Mouse (Mus musculus) CH12.LX (cell line): ENCODE results near the gene Baat. TPM values are rescaled to one million over a fixed set of nuclear protein-coding genes. Genes with fewer than 3 reads are reported as not detected.

ENCODE experiments used
- DNase-seq: peaks from one replicate; pipeline ENCODE4 v3.0.0-alpha.2; 2013; ENCODE audit errors: extremely low read depth
- H3K27ac ChIP-seq: 2 replicates; pipeline ENCODE4 v1.5.1; 2012; ENCODE audit warnings: low read depth, mild to moderate bottlenecking, control low read depth, moderate library complexity; ENCODE audit not compliant: insufficient read depth
- H3K27me3 ChIP-seq: replicated peaks from 2 replicates; pipeline ENCODE3; 2012; ENCODE audit warnings: inconsistent platforms
- H3K36me3 ChIP-seq, 2 experiments: replicated peaks in 1 of 2; 2 replicates each; pipeline versions ENCODE3 to v1.6.1; 2012; ENCODE audit warnings: inconsistent platforms in 1 of 2, low read length in 1 of 2, mild to moderate bottlenecking in 1 of 2, mixed read lengths in 1 of 2, moderate library complexity in 1 of 2; ENCODE audit not compliant: control insufficient read depth in 1 of 2, insufficient read depth in 1 of 2
- H3K4me1 ChIP-seq, 2 experiments: 2 replicates each; pipeline ENCODE4 v1.6.1; 2012; ENCODE audit warnings: inconsistent platforms in 1 of 2, moderate library complexity in 1 of 2; ENCODE audit not compliant: insufficient read depth in 2 of 2, control insufficient read depth in 1 of 2
- H3K4me2 ChIP-seq: 2 replicates; pipeline ENCODE4 v1.6.1; 2012; ENCODE audit warnings: low read depth, mild to moderate bottlenecking, control low read depth; ENCODE audit not compliant: poor library complexity, insufficient read depth, severe bottlenecking
- H3K4me3 ChIP-seq, 3 experiments: fragments of 150-350 bp in 1 of 3; sonication (generic) in 1 of 3; replicated peaks in 1 of 3; 2 replicates each; pipeline versions ENCODE3 to v1.5.1; 2011 to 2012; ENCODE audit warnings: low read depth in 2 of 3, low read length in 2 of 3, mild to moderate bottlenecking in 2 of 3, moderate library complexity in 2 of 3, control low read depth in 1 of 3, improper control_type of control experiment in 1 of 3, inconsistent platforms in 1 of 3, mixed read lengths in 1 of 3; ENCODE audit not compliant: poor library complexity in 1 of 3
- H3K79me2 ChIP-seq: replicated peaks from 2 replicates; pipeline ENCODE4 v1.6.1; 2012; ENCODE audit warnings: mild to moderate bottlenecking, moderate library complexity; ENCODE audit not compliant: control insufficient read depth, poor library complexity, insufficient read depth, severe bottlenecking; ENCODE audit errors: extremely low read depth
- H3K9ac ChIP-seq: 2 replicates; pipeline ENCODE4 v1.6.1; 2012; ENCODE audit warnings: low read depth, mild to moderate bottlenecking, control low read depth, moderate library complexity; ENCODE audit not compliant: insufficient read depth
- H3K9me3 ChIP-seq: replicated peaks from 2 replicates; pipeline ENCODE3; 2012; ENCODE audit warnings: low read length, inconsistent platforms, mixed read lengths
- CTCF ChIP-seq, 2 experiments: IDR thresholded peaks in 1 of 2; conservative IDR thresholded peaks in 1 of 2; 2 replicates each; pipeline ENCODE4 v1.5.1; 2011 to 2012; ENCODE audit warnings: low read depth in 2 of 2, low read length in 2 of 2, improper control_type of control experiment in 1 of 2, inconsistent platforms in 1 of 2, mild to moderate bottlenecking in 1 of 2, moderate library complexity in 1 of 2
- ELF1 ChIP-seq: IDR thresholded peaks from 2 replicates; pipeline ENCODE4 v1.6.1; 2014; ENCODE audit warnings: low read depth, mild to moderate bottlenecking, inconsistent platforms, low read length, improper control_type of control experiment
- MAFK ChIP-seq: IDR thresholded peaks from 2 replicates; pipeline ENCODE4 v1.6.1; 2011; ENCODE audit warnings: low read length, improper control_type of control experiment; ENCODE audit not compliant: insufficient replicate concordance
- MAX ChIP-seq: IDR thresholded peaks from 2 replicates; pipeline ENCODE4 v1.6.1; 2011; ENCODE audit warnings: low read length, improper control_type of control experiment
- MEF2A ChIP-seq: IDR thresholded peaks from 2 replicates; pipeline ENCODE4 v1.6.1; 2014; ENCODE audit warnings: low read depth, mild to moderate bottlenecking, inconsistent platforms, low read length, improper control_type of control experiment, borderline replicate concordance
- MYC ChIP-seq: IDR thresholded peaks from 2 replicates; pipeline ENCODE4 v1.6.1; 2011; ENCODE audit warnings: low read depth, mild to moderate bottlenecking, improper control_type of control experiment, low read length
- PAX5 ChIP-seq: IDR thresholded peaks from 2 replicates; pipeline ENCODE4 v1.6.1; 2012; ENCODE audit warnings: low read length, inconsistent platforms, mixed read lengths
- POLR2A ChIP-seq: IDR thresholded peaks from 2 replicates; pipeline ENCODE4 v1.6.1; 2011; ENCODE audit warnings: low read depth, mild to moderate bottlenecking, improper control_type of control experiment, low read length
- POLR2AphosphoS2 ChIP-seq: IDR thresholded peaks from 2 replicates; pipeline ENCODE4 v1.6.1; 2011; ENCODE audit warnings: low read depth, low read length, improper control_type of control experiment
- RCOR1 ChIP-seq: conservative IDR thresholded peaks from 2 replicates; pipeline ENCODE4 v1.6.1; 2012; ENCODE audit warnings: low read depth, mild to moderate bottlenecking, inconsistent platforms, low read length, improper control_type of control experiment
- USF2 ChIP-seq: conservative IDR thresholded peaks from 2 replicates; pipeline ENCODE4 v1.6.1; 2011; ENCODE audit warnings: low read depth, low read length, improper control_type of control experiment
- ZMIZ1 ChIP-seq: IDR thresholded peaks from 2 replicates; pipeline ENCODE4 v1.6.1; 2012; ENCODE audit warnings: low read depth, mild to moderate bottlenecking, inconsistent platforms, low read length, improper control_type of control experiment
- ZNF384 ChIP-seq: IDR thresholded peaks from 2 replicates; pipeline ENCODE4 v1.6.1; 2012; ENCODE audit warnings: low read depth, low read length, improper control_type of control experiment, inconsistent platforms
- dilution Hi-C: fragments of 300-500 bp; cut with MboI; formaldehyde crosslinking; loops from 2 replicates; pipeline ENCODE4 v1.14.3; 2020; ENCODE audit warnings: low sequenced_read_pairs; ENCODE audit not compliant: extremely low pct_unique_long_range_greater_than_20kb, extremely low pct_ligation_motif_present
- in situ Hi-C: fragments of 300-500 bp; cut with MboI; formaldehyde crosslinking; loops from 3 replicates; pipeline ENCODE4 v1.14.3; 2019; ENCODE audit warnings: low sequenced_read_pairs, low pct_ligation_motif_present, low pct_unique_long_range_greater_than_20kb, mixed read lengths
- polyA plus RNA-seq: library from polyadenylated mRNA; unstranded; fragments of >175 nt; gene quantifications from 2 replicates; pipeline ENCODE4 v1.2.1, GENCODE M21; 2012; ENCODE audit warnings: low read depth; ENCODE audit not compliant: insufficient read length
- total RNA-seq, 2 experiments: library from RNA; depleted of rRNA; stranded (reverse); fragments of 300-350 nt in 1 of 2; fragments of >200 nt in 1 of 2; gene quantifications; 2 replicates each; pipeline ENCODE4 v1.2.3; 2012 to 2014

Baat gene
- total and polyA plus RNA-seq, 3 experiments: 0.04 to 0.19 TPM; not detected in 1

- H3K36me3 ChIP-seq: no peaks in the 10 kb centered on the region
- no peaks in the 10 kb centered on the region for H3K9me3 ChIP-seq
- no peak overlapping the region for H3K9ac ChIP-seq
- H3K27me3 ChIP-seq: no peaks in the 10 kb centered on the region
- TF ChIP-seq ZMIZ1 (no peak), RCOR1 (no peak), MAFK (no peak), USF2 (no peak), ELF1 (no peak), MAX (no peak), PAX5 (no peak), POLR2A (no peak)
- TF ChIP-seq, all 38 proteins: peak for 0
- Histone ChIP-seq H3K4me3 (no peak overlapping the region), H3K4me2 (no peak overlapping the region), H3K4me1 (peaks cover 0 to 3% of the 10 kb centered on the region in 2 experiments; a peak in 1 of 4 replicates), H3K27ac (no peak overlapping the region), H3K79me2 (no peaks in the 10 kb centered on the region)
- DNase-seq: no peak
- in situ Hi-C loops (no loop called here), dilution Hi-C loops (no loop called here)
Measured at GRCm38 (mm10) chr4:49469435-49470151, 36.8 kb downstream of the Baat start.

GRCm38 (mm10) chr4:49467360-49467759, 39.0 kb downstream of the Baat start:
- no peak overlapping the region for H3K4me2 ChIP-seq
- dilution Hi-C loops: no loop called here
- TF ChIP-seq CTCF (conservative IDR thresholded peaks at IDR 0.05 in 1 of 2, IDR thresholded peaks at IDR 0.05 in 1 of 2; ENCODE audit: low read depth in 2 of 2, low read length in 2 of 2) (peak in 1 of 2 experiments; percentile 19; a peak in 1 of 4 replicates), MYC (no peak)
- TF ChIP-seq, all 38 proteins: peak for 1
- H3K4me3 ChIP-seq: no peak overlapping the region
- H3K27me3 ChIP-seq: no peaks in the 10 kb centered on the region
- H3K79me2 ChIP-seq: no peaks in the 10 kb centered on the region
- H3K9ac ChIP-seq: no peak overlapping the region
- H3K36me3 ChIP-seq: no peaks in the 10 kb centered on the region
- no peaks in the 10 kb centered on the region for H3K4me1 ChIP-seq
- H3K27ac ChIP-seq: no peak overlapping the region
- DNase-seq: no peak
- in situ Hi-C loops: no loop called here
- H3K9me3 ChIP-seq: no peaks in the 10 kb centered on the region

- H3K27me3 ChIP-seq: no peaks in the 10 kb centered on the region
- dilution Hi-C loops: no loop called here
Measured at GRCm38 (mm10) chr4:49456171-49456570, 50.2 kb downstream of the Baat start.

More at GRCm38 (mm10) chr4:49456171-49456570, 50.2 kb downstream of the Baat start:
- Histone ChIP-seq H3K79me2 (no peaks in the 10 kb centered on the region), H3K36me3 (no peaks in the 10 kb centered on the region), H3K4me1 (peaks cover 0 to 7% of the 10 kb centered on the region in 2 experiments; a peak in 2 of 4 replicates), H3K4me2 (no peak overlapping the region), H3K9me3 (no peaks in the 10 kb centered on the region), H3K9ac (no peak overlapping the region), H3K4me3 (no peak overlapping the region), H3K27ac (no peak overlapping the region)
- DNase-seq: no peak
- TF ChIP-seq ZNF384 (no peak), MEF2A (no peak), POLR2AphosphoS2 (no peak), PAX5 (no peak)
- in situ Hi-C loops: no loop called here
